Mouse (Mus musculus) c-Kit-positive CD71-negative TER-119-negative erythroid progenitor cells, embryonic 14.5 days (primary cell): ENCODE measurements around the gene Snrpb.

ENCODE experiments used
- DNase-seq: peaks from one replicate; pipeline ENCODE4 v3.0.0-alpha.2; 2013; ENCODE audit warnings: low read depth

The Snrpb gene

GRCm38 (mm10) chr2:130143011-130143410 lies 36.2 kb downstream of the Snrpb start:
- DNase-seq: no peak

GRCm38 (mm10) chr2:130129687-130130086 lies 49.5 kb downstream of the Snrpb start:
- DNase-seq: no peak

- no peak for DNase-seq
Observed at GRCm38 (mm10) chr2:130126073-130126472, 53.1 kb downstream of the Snrpb start.

GRCm38 (mm10) chr2:130125279-130126059 lies 53.7 kb downstream of the Snrpb start:
- no peak for DNase-seq
